Mouse (Mus musculus): ENCODE data around the gene Scgb1b17.
"Not testable (repeated sequence)": the region's sequence is repeated elsewhere in the genome, so short reads cannot be mapped to it uniquely, and the experiment has no call there.

The Scgb1b17 gene

DNA sequence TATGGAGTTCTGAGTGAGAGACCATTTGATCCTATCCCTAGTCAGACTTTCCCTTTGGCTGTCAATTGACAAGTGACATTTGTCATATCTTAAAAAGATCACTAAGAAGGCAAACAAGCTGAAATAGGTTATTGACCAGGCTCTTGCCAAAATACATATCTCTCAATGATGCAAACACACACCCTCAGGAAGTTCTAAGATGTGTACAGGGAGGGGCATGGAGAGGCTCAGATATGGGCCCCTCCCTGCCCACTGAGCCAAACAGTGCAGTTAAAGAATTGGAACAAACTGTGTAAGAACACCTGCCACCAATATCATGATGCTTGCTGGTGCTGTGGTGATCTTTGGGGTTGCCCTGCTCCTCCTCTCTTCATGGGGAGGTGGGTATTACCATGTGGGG is at the start of gene Scgb1b17:
TSS of gene Scgb1b17 (plus strand) at position 301 of the 400 bp plus-strand sequence.
- in situ Hi-C loops (cut with MboI) = not testable (repeated sequence)

DNA sequence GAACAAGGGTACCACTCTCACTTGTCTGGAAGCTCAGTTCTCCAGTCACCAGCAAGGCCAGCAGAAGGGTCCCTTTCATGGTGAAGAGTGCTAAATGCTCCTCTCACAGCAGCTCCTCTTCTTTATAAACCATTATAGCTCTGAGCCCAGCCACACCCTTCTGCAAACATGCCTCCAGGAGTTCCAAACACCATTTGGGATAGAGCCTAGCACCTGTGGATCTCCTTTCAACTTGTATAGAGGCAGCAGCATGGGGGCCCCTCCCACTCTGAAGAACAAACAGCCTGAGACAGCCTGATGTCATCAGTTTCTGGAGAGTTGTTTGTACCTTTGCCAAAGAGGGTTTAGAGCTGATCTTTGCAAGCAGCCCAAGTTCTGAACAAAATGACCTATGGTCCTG is 6.8 kb upstream of the Scgb1b17 start, which contains the start of gene Scgb2b17:
TSS of gene Scgb2b17 (minus strand) at position 101 of the 400 bp plus-strand sequence.
- in situ Hi-C loops (cut with MboI) = not testable (repeated sequence)
